Mouse (Mus musculus) E14TG2a.4 (cell line): ENCODE results near the gene Fdxacb1.

Experiments
- CTCF ChIP-seq: conservative IDR thresholded peaks from 2 replicates; pipeline ENCODE4 v1.5.1; 2014; ENCODE audit warnings: low read length
- NANOG ChIP-seq: IDR thresholded peaks from 2 replicates; pipeline ENCODE4 v1.6.1; 2014; ENCODE audit warnings: borderline replicate concordance, low read length, mixed read lengths

DNA sequence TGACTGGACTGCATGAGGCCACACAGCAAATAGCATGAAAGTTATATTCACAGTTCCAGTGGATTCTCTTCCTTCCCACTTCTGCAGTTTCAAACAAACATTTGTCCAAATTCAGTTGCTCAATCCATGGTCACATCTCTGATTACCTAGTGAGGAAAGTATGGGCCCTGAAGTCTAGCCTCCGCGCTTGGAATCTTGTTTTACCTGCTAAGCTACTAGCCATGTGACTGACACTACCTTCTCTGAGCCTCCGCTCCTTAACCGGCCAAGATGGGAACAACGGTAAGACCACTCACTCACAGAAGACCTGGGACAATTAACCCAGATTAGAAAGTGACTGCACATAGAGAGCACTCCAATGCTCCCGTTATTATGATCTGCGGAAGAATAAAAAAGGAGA, 22.2 kb upstream of the Fdxacb1 start:
- TF ChIP-seq CTCF = no peak
- no peak for TF ChIP-seq NANOG
